Mouse (Mus musculus): ENCODE results near the gene Vmn2r4. TPM values are rescaled to one million over a fixed set of nuclear protein-coding genes. Genes with fewer than 3 reads are reported as not detected.

Vmn2r4 gene
- polyA plus RNA-seq (2015; fragmentation: Nextera tagmentation; extraction: Ambion mirVana) = not detected in 2 replicates

GRCm38 (mm10) chr3:64415268-64415667, at the start of gene Vmn2r4:
Gene Vmn2r4, minus strand, starts transcription at chr3:64415368.

Other genes with a start within 250 kb of the Vmn2r4 start
- gene Vmn2r3, start 125.7 kb downstream of the Vmn2r4 start, polyA plus RNA-seq (2015; fragmentation: Nextera tagmentation; extraction: Ambion mirVana) = not detected in 2 replicates
- not detected in 2 replicates for gene Vmn2r5, start 94.5 kb upstream of the Vmn2r4 start, polyA plus RNA-seq (2015; fragmentation: Nextera tagmentation; extraction: Ambion mirVana)
- gene Vmn2r6, start 150.5 kb upstream of the Vmn2r4 start, polyA plus RNA-seq (2015; fragmentation: Nextera tagmentation; extraction: Ambion mirVana) = not detected in 2 replicates

All from adrenal gland, postnatal 0 days (tissue).